In genomic region chr2:172862850-172863468, GRCm38 (mm10) we compare ENCODE assay signal across 9 mouse cellular contexts.
DNase-seq lines count a peak whose midpoint lies in the region; ATAC-seq and TF ChIP-seq lines count a peak whose summit lies in the region.
"Had no signal": no experiment of that assay in that cellular context is flagged by ENCODE, and none has a peak within 500 bp of the region (broad histone marks: within the 10 kb centered on the region; RNA-seq: fewer than 3 reads in every experiment).

No protein-coding gene starts in this region.

- no peak; the same call in 1 of the 2 replicates for ATAC-seq in neural tube, embryonic 11.5 days (ENCODE audit: insufficient read depth, low FRiP score, low TSS enrichment)
- peak; percentile 70 for ATAC-seq in hindbrain, postnatal 0 days
- ATAC-seq in midbrain, embryonic 11.5 days (ENCODE audit: low FRiP score) = no peak
- ATAC-seq: Patski had no signal

- 0 out of 2 replicates have a peak, but pooled peaks cover 5% of the 10 kb centered on the region for H3K4me1 ChIP-seq in neural tube, embryonic 11.5 days (ENCODE audit: control insufficient read depth, insufficient read depth, low read length)
- H3K4me1 ChIP-seq in hindbrain, postnatal 0 days (ENCODE audit: insufficient read depth, low read length) = peaks cover 6% of the 10 kb centered on the region; the same call in 1 of the 2 replicates
- peaks cover 5% of the 10 kb centered on the region for H3K4me1 ChIP-seq in midbrain, embryonic 11.5 days (ENCODE audit: control insufficient read depth, insufficient read depth, low read length)
- peaks cover 21% of the 10 kb centered on the region for H3K4me1 ChIP-seq in testis, adult 2 months (ENCODE audit: control insufficient read depth, insufficient read depth, low read length)

- H3K9ac ChIP-seq in neural tube, embryonic 11.5 days (ENCODE audit: low read length) = no peak overlapping the region
- H3K9ac ChIP-seq in hindbrain, postnatal 0 days (replicated peaks; ENCODE audit: low read length) = no peak overlapping the region
- H3K9ac ChIP-seq in midbrain, embryonic 11.5 days (ENCODE audit: low read length) = 0 out of 2 replicates have a peak overlapping the region, but pooled peaks have one; percentile 5

- no peak overlapping the region for H3K27ac ChIP-seq in neural tube, embryonic 11.5 days (ENCODE audit: low read depth, low read length)
- H3K27ac ChIP-seq in hindbrain, postnatal 0 days = no peak overlapping the region
- H3K27ac ChIP-seq in midbrain, embryonic 11.5 days (ENCODE audit: low read depth, low read length) = no peak overlapping the region
- peak overlapping the region; percentile 18 for H3K27ac ChIP-seq in testis, adult 2 months (ENCODE audit: control insufficient read depth, insufficient read depth, low read depth, low read length)

- peak; percentile 39 for DNase-seq in neural tube, embryonic 11.5 days (ENCODE audit: low spot score)
- DNase-seq in neural tube, embryonic 10.5 days (ENCODE audit: extremely low spot score, low spot score) = no peak
- DNase-seq in frontal cortex, postnatal 25 days (ENCODE audit: low spot score in 2 of 2) = peak; percentile 34 to 57
- peak; percentile 33 for DNase-seq in hindbrain, postnatal 0 days (ENCODE audit: low spot score)
- DNase-seq in left cerebral cortex, adult 9 months (ENCODE audit: low spot score in 2 of 2) = peak; percentile 63 to 72
- no peak for DNase-seq in midbrain, embryonic 11.5 days (ENCODE audit: low spot score, missing footprints)
- DNase-seq in gastrocnemius, postnatal 10 days = no peak

- no peak for TF ChIP-seq CTCF in hindbrain, postnatal 0 days (IDR thresholded peaks at IDR 0.05; ENCODE audit: low read depth)
- TF ChIP-seq CTCF in testis, adult 2 months (IDR thresholded peaks at IDR 0.05; ENCODE audit: control insufficient read depth, insufficient read depth, insufficient replicate concordance, low read depth, low read length) = no peak

- 46% methylated on average over 29 of the region's 29 CpGs for WGBS in neural tube, embryonic 11.5 days
- 32% methylated on average over 29 of the region's 29 CpGs for WGBS in hindbrain, postnatal 0 days
- 41% methylated on average over 29 of the region's 29 CpGs for WGBS in midbrain, embryonic 11.5 days

- TF ChIP-seq POLR2A in testis, adult 2 months (IDR thresholded peaks at IDR 0.05; ENCODE audit: control insufficient read depth, low read depth, low read length) = no peak

- H3K4me3 ChIP-seq in neural tube, embryonic 11.5 days (ENCODE audit: low read depth, low read length) = no peak overlapping the region
- H3K4me3 ChIP-seq in hindbrain, postnatal 0 days (ENCODE audit: low read length) = no peak overlapping the region
- H3K4me3 ChIP-seq in midbrain, embryonic 11.5 days (ENCODE audit: low read depth, low read length) = no peak overlapping the region
- peak overlapping the region; percentile 83 for H3K4me3 ChIP-seq in testis, adult 2 months (ENCODE audit: control insufficient read depth, low read depth, low read length)

- H3K36me3 ChIP-seq in neural tube, embryonic 11.5 days (ENCODE audit: control insufficient read depth, insufficient read depth, low read length) = no peaks in the 10 kb centered on the region
- H3K36me3 ChIP-seq in hindbrain, postnatal 0 days (ENCODE audit: insufficient read depth, low read length) = no peaks in the 10 kb centered on the region
- H3K36me3 ChIP-seq in midbrain, embryonic 11.5 days (ENCODE audit: control insufficient read depth, insufficient read depth, low read length) = no peaks in the 10 kb centered on the region
- no peaks in the 10 kb centered on the region for H3K36me3 ChIP-seq in testis, adult 2 months (ENCODE audit: control insufficient read depth, insufficient read depth, low read length)

- no peak overlapping the region for H3K4me2 ChIP-seq in neural tube, embryonic 11.5 days (ENCODE audit: low read depth)
- peak overlapping the region; percentile 41 for H3K4me2 ChIP-seq in hindbrain, postnatal 0 days (ENCODE audit: low read depth, low read length)
- H3K4me2 ChIP-seq in midbrain, embryonic 11.5 days = peak overlapping the region; percentile 23

- no peaks in the 10 kb centered on the region; the same call in 1 of the 2 replicates for H3K9me3 ChIP-seq in neural tube, embryonic 11.5 days (ENCODE audit: control insufficient read depth, low read length)
- no peaks in the 10 kb centered on the region for H3K9me3 ChIP-seq in hindbrain, postnatal 0 days (ENCODE audit: low read length)
- no peaks in the 10 kb centered on the region for H3K9me3 ChIP-seq in midbrain, embryonic 11.5 days (ENCODE audit: control insufficient read depth, low read length)

- no peaks in the 10 kb centered on the region for H3K27me3 ChIP-seq in neural tube, embryonic 11.5 days (ENCODE audit: control insufficient read depth, insufficient read depth, low read length)
- no peaks in the 10 kb centered on the region for H3K27me3 ChIP-seq in hindbrain, postnatal 0 days (ENCODE audit: insufficient read depth, low read length)
- H3K27me3 ChIP-seq in midbrain, embryonic 11.5 days (ENCODE audit: control insufficient read depth, insufficient read depth, low read length) = no peaks in the 10 kb centered on the region
- no peaks in the 10 kb centered on the region for H3K27me3 ChIP-seq in testis, adult 2 months (ENCODE audit: control insufficient read depth, insufficient read depth, low read length)
- H3K27me3 ChIP-seq: Patski had no signal

Comparison
In these comparisons a context has a peak if more than half of its experiments do, and no peak if none do; other contexts are left out.
1. DNase-seq: peak in neural tube, embryonic 11.5 days (single experiment), frontal cortex, postnatal 25 days (2 of 2), hindbrain, postnatal 0 days (single experiment) and left cerebral cortex, adult 9 months (2 of 2); none in neural tube, embryonic 10.5 days (single experiment), midbrain, embryonic 11.5 days (single experiment) and gastrocnemius, postnatal 10 days (single experiment).